Mouse (Mus musculus): ENCODE results near the gene Olfr1200.

Gene Olfr1200

DNA sequence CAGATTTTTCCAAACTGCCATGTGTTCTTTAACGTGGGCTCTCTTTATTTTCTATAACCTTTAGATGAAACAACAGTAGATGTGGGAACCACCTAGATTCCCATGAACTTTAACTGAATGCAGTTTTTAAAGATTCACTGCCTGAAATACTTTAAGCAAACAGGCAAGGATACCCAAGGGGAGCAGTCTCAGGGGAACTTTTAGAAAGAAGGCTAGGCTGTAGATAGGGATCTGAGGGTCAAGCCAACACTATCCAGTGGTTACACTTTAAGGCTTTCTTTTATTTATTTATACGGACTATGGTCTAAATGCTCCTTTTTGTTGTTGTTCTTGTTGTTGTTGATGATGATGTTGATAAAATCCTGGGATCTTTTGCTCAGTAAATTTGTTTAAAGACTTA, at the start of gene Olfr1200:
TSS of gene Olfr1200 (minus strand) at position 101 of the 400 bp plus-strand sequence.
- DNase-seq (ENCODE audit: low read depth, low spot score) = no peak

- no peak for DNase-seq (ENCODE audit: low read depth, low spot score)
Observed at GRCm38 (mm10) chr2:88814196-88814595, 43.9 kb upstream of the Olfr1200 start, which contains the start of gene Olfr1202. Olfr1202 (plus strand) TSS chr2:88814496.

GRCm38 (mm10) chr2:88792736-88793135, 22.4 kb upstream of the Olfr1200 start, which contains the start of gene Olfr1201:
Olfr1201 (plus strand) TSS chr2:88793036.
- no peak for DNase-seq (ENCODE audit: low read depth, low spot score)

DNA sequence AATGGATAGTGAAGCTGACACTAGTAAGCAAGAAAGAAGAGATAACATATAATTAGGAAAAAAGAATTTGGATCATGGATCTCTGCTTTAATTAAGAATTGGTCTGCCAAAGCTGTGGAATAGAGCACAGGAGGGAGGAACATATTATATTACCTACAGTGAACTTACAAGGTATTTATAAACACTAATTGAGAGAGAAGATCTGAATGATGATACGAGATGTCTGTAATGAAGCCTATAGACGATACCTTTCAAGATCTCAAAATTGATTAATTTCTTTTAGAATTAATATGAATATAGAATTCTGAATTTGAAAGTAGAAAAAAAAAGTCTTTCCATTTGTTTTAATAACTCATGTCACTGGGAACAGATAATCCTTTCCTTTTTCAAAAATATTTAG, 9.9 kb downstream of the Olfr1200 start, which contains the start of gene Olfr1199:
TSS of gene Olfr1199 (minus strand) at position 101 of the 400 bp plus-strand sequence.
- DNase-seq (ENCODE audit: low read depth, low spot score) = no peak

DNA sequence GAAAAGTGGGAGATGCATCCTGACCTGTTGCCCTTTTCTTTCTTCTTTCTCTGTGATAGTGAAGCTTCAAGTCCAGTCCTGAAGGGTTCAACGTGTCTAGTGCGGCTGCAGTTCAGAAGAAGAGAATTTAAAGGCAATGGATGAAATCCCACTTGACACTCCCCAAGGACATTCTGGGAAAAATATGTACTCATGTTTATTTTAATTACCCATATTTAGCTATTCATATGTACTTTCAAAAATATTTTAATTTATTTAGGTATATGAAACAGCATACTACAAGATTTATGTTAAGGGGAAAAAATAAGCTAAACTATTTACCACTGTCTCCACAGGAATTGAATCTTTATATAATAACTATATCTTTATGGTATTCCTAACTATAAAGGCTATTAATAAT, 19.0 kb downstream of the Olfr1200 start, which contains the start of gene Olfr1198:
TSS of gene Olfr1198 (minus strand) at position 101 of the 400 bp plus-strand sequence.
- DNase-seq (ENCODE audit: low read depth, low spot score) = no peak

- DNase-seq (ENCODE audit: low read depth, low spot score) = no peak
Observed at GRCm38 (mm10) chr2:88743379-88743778, 26.9 kb downstream of the Olfr1200 start.

GRCm38 (mm10) chr2:88732266-88732665, 38.0 kb downstream of the Olfr1200 start, which contains the start of gene Olfr1197:
Olfr1197 (minus strand) TSS chr2:88732366.
- no peak for DNase-seq (ENCODE audit: low read depth, low spot score)
